Mouse (Mus musculus) lung, embryonic 14.5 days (tissue): ENCODE results near the gene Nans. TPM values are rescaled to one million over a fixed set of nuclear protein-coding genes. Genes with fewer than 3 reads are reported as not detected.

ENCODE experiments used
- ATAC-seq: fragments of 200-750 bp; cut with Nextera tagmentation; 2 replicates; pipeline ENCODE4 v1.8.0; 2017; ENCODE audit warnings: mild to moderate bottlenecking, moderate TSS enrichment, moderate library complexity; ENCODE audit not compliant: insufficient read depth
- DNase-seq: peaks from one replicate; pipeline ENCODE4 v3.0.0-alpha.2; 2015
- H3K27ac ChIP-seq: fragments of 300-500 bp; sonication (generic); 2 replicates; pipeline ENCODE4 v1.5.1; 2014; ENCODE audit warnings: low read depth, mild to moderate bottlenecking, moderate library complexity
- H3K27me3 ChIP-seq: fragments of 300-500 bp; sonication (generic); 2 replicates; pipeline ENCODE4 v1.6.1; 2014; ENCODE audit warnings: low read length, control low read depth; ENCODE audit not compliant: insufficient read depth
- H3K36me3 ChIP-seq: fragments of 300-500 bp; sonication (generic); 2 replicates; pipeline ENCODE4 v1.6.1; 2014; ENCODE audit warnings: control low read depth; ENCODE audit not compliant: insufficient read depth
- H3K4me1 ChIP-seq: fragments of 300-500 bp; sonication (generic); 2 replicates; pipeline ENCODE4 v1.6.1; 2014; ENCODE audit warnings: antibody characterized with exemption, control low read depth; ENCODE audit not compliant: insufficient read depth
- H3K4me2 ChIP-seq: fragments of 300-500 bp; sonication (generic); 2 replicates; pipeline ENCODE4 v1.6.1; 2014; ENCODE audit warnings: mild to moderate bottlenecking
- H3K4me3 ChIP-seq: fragments of 300-500 bp; sonication (generic); 2 replicates; pipeline ENCODE4 v1.5.1; 2014; ENCODE audit warnings: low read depth, low read length
- H3K9ac ChIP-seq: fragments of 300-500 bp; sonication (generic); 2 replicates; pipeline ENCODE4 v1.6.1; 2014
- H3K9me3 ChIP-seq: fragments of 300-500 bp; sonication (generic); 2 replicates; pipeline ENCODE4 v1.6.1; 2016; ENCODE audit warnings: low read depth, low read length, control low read depth
- CTCF ChIP-seq: IDR thresholded peaks from 2 replicates; pipeline ENCODE4 v1.5.1; 2016; ENCODE audit warnings: antibody characterized with exemption, low read depth
- WGBS: fragments of 180-500 bp; shearing (Covaris S2); extraction: QIAGEN DNeasy Blood & Tissue Kit; methylation state at CpG from one replicate; pipeline ENCODE4 v1.1.7; 2014; 5-methylcytosine and 5-hydroxymethylcytosine counted together
- polyA plus RNA-seq: library from polyadenylated mRNA; unstranded; fragments of >200 nt; fragmentation: Nextera tagmentation; extraction: Ambion mirVana; gene quantifications from 2 replicates; pipeline ENCODE4 v1.2.1, GENCODE M21; 2014

The Nans gene
- polyA plus RNA-seq, 1 experiment from 2014 or later: 75.8 TPM

DNA sequence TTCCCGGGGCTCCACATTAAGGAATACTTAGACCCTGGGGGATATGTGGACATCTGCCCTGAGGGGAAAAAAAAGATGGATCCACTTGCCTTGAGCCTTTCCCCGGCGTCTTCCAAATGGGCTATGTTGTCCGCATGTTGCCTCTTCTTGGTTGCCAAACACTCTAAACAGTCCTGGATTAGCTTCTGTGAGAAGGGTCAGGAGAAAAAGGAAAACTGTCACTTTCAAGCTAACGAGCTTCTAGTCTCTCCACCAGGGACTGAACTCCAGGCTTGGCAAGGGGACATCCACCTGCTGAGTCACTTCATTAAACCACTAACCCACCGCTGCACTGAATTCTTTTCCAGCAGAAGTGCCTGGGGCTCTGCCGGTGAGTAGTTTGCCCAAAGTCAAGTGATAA is 43.9 kb downstream of the Nans start:
- no peaks in the 10 kb centered on the region for H3K9me3 ChIP-seq
- no peak overlapping the region for H3K27ac ChIP-seq
- peaks cover 4% of the 10 kb centered on the region; the same call in 1 of the 2 replicates for H3K4me1 ChIP-seq
- DNase-seq (no peak), ATAC-seq (no peak)
- 73% methylated on average over 7 of the region's 7 CpGs for WGBS
- H3K4me3 ChIP-seq: no peak overlapping the region
- no peak overlapping the region for H3K9ac ChIP-seq
- peaks cover 50% of the 10 kb centered on the region for H3K27me3 ChIP-seq
- no peaks in the 10 kb centered on the region for H3K36me3 ChIP-seq
- H3K4me2 ChIP-seq: no peak overlapping the region
- TF ChIP-seq CTCF: no peak

GRCm38 (mm10) chr4:46533934-46534720 is 45.1 kb downstream of the Nans start:
- ATAC-seq: no peak
- H3K4me2 ChIP-seq: peak overlapping the region; percentile 52
- H3K9ac ChIP-seq: peak overlapping the region; percentile 26
- H3K4me3 ChIP-seq: peak overlapping the region; percentile 22
- WGBS: 11% methylated on average over 29 of the region's 29 CpGs
- DNase-seq: peak; percentile 12
- H3K4me1 ChIP-seq: peaks cover 4% of the 10 kb centered on the region; the same call in 1 of the 2 replicates
- no peaks in the 10 kb centered on the region for H3K9me3 ChIP-seq
- no peak for TF ChIP-seq CTCF
- no peaks in the 10 kb centered on the region for H3K36me3 ChIP-seq
- H3K27me3 ChIP-seq: peaks cover 55% of the 10 kb centered on the region
- H3K27ac ChIP-seq: no peak overlapping the region

- no peaks in the 10 kb centered on the region for H3K36me3 ChIP-seq
- DNase-seq: no peak
- H3K9ac ChIP-seq: peak overlapping the region; percentile 40
- WGBS: 4% methylated on average over 16 of the region's 16 CpGs
- H3K27me3 ChIP-seq: peaks cover 55% of the 10 kb centered on the region
- no peaks in the 10 kb centered on the region for H3K9me3 ChIP-seq
- H3K4me1 ChIP-seq: peaks cover 4% of the 10 kb centered on the region; the same call in 1 of the 2 replicates
- peak overlapping the region; percentile 73 for H3K4me2 ChIP-seq
- no peak for TF ChIP-seq CTCF
- peak overlapping the region; percentile 43 for H3K4me3 ChIP-seq
- H3K27ac ChIP-seq: no peak overlapping the region
- ATAC-seq: no peak
Measured at GRCm38 (mm10) chr4:46535094-46535830, 46.2 kb downstream of the Nans start.

- ATAC-seq: peak; percentile 73
- H3K9ac ChIP-seq: peak within 1 kb of the TSS; percentile 40
- under 1% methylated on average over 46 of the region's 46 CpGs for WGBS
Measured at GRCm38 (mm10) chr4:46535840-46536361, 46.9 kb downstream of the Nans start, which contains the start of gene Trim14. Gene Trim14 (minus strand): TSS chr4:46536141.

GRCm38 (mm10) chr4:46539167-46539566 is 50.1 kb downstream of the Nans start:
- Histone ChIP-seq H3K36me3 (no peaks in the 10 kb centered on the region), H3K9me3 (no peaks in the 10 kb centered on the region), H3K27ac (no peak overlapping the region), H3K4me3 (no peak overlapping the region), H3K27me3 (peaks cover 38% of the 10 kb centered on the region), H3K9ac (no peak overlapping the region), H3K4me1 (peaks cover 4% of the 10 kb centered on the region; the same call in 1 of the 2 replicates), H3K4me2 (no peak overlapping the region)
- TF ChIP-seq CTCF: no peak
- no peak for ATAC-seq
- WGBS: 49% methylated on average over 9 of the region's 9 CpGs
- DNase-seq: no peak

More at GRCm38 (mm10) chr4:46535840-46536361, 46.9 kb downstream of the Nans start, which contains the start of gene Trim14:
- no peak within 1 kb of the TSS for H3K27ac ChIP-seq
- H3K4me1 ChIP-seq: peaks cover 4% of the 10 kb centered on the region; the same call in 1 of the 2 replicates
- no peaks in the 10 kb centered on the region for H3K36me3 ChIP-seq
- H3K27me3 ChIP-seq: peaks cover 55% of the 10 kb centered on the region
- H3K4me2 ChIP-seq: peak within 1 kb of the TSS; percentile 73
- no peaks in the 10 kb centered on the region for H3K9me3 ChIP-seq
- peak within 1 kb of the TSS; percentile 43 for H3K4me3 ChIP-seq
- peak; percentile 60 for DNase-seq
- peak; percentile 41 for TF ChIP-seq CTCF

DNA sequence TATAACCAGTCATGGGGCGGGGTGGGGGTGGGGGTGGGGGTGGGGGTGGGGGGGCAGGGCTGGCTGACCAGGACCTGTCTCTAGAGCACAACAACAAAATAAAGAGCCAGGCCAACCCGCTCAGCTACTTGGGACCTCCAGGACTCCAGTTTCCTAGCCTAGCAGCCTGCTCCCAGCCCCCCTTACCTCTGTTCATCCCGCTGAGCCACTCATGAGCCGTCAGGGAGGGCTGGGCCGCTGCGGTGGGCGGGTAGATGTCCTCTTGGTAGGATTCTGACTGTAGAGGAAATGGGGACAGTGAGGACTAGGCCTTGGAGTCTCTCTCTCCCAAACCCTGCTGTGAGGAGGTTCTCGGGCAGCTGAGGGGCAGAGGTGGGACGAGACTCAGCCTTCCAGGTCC is 52.7 kb downstream of the Nans start:
- ATAC-seq (no peak), DNase-seq (no peak)
- TF ChIP-seq CTCF: no peak
- WGBS: 41% methylated on average over 9 of the region's 9 CpGs
- Histone ChIP-seq H3K9ac (no peak overlapping the region), H3K27me3 (peaks cover 12% of the 10 kb centered on the region), H3K36me3 (no peaks in the 10 kb centered on the region), H3K27ac (no peak overlapping the region), H3K4me2 (no peak overlapping the region), H3K4me1 (no peaks in the 10 kb centered on the region), H3K4me3 (no peak overlapping the region), H3K9me3 (no peaks in the 10 kb centered on the region)
